Mouse (Mus musculus) CD4-positive, CD25-positive, alpha-beta regulatory T cell, adult 9 weeks (primary cell): Measurements from ENCODE around the gene Tagln3. TPM values are rescaled to one million over a fixed set of nuclear protein-coding genes. Genes with fewer than 3 reads are reported as not detected.

Experiments
- polyA plus RNA-seq: library from polyadenylated mRNA; unstranded; fragments of 100-300 nt; shearing (Covaris generic); gene quantifications from one replicate; pipeline ENCODE4 v1.2.1, GENCODE M21; 2017

The Tagln3 gene
- 0.22 TPM for polyA plus RNA-seq

GRCm38 (mm10) chr16:45724061-45724741, at the start of gene Tagln3:
Gene Tagln3, minus strand, starts transcription at chr16:45724608.

GRCm38 (mm10) chr16:45742615-45743476, 18.4 kb upstream of the Tagln3 start, which contains the start of gene Abhd10:
Gene Abhd10, minus strand, starts transcription at chr16:45742955.

GRCm38 (mm10) chr16:45693558-45693957, 30.9 kb downstream of the Tagln3 start, which contains the start of gene Tmprss7:
Gene Tmprss7, minus strand, starts transcription at chr16:45693658.

Other genes starting within 250 kb of the Tagln3 start
- 0.14 TPM for gene Gm609, start 231.6 kb downstream of the Tagln3 start, polyA plus RNA-seq
- gene Gm17783, start 192.6 kb downstream of the Tagln3 start, polyA plus RNA-seq: not detected
- not detected for gene Slc9c1, start 189.3 kb downstream of the Tagln3 start, polyA plus RNA-seq
- not detected for gene Gcsam, start 114.2 kb downstream of the Tagln3 start, polyA plus RNA-seq
- not detected for gene BC016579, start 70.5 kb downstream of the Tagln3 start, polyA plus RNA-seq
- gene Tmprss7, start 30.9 kb downstream of the Tagln3 start, polyA plus RNA-seq: not detected
- 30.0 TPM for gene Abhd10, start 18.3 kb upstream of the Tagln3 start, polyA plus RNA-seq
- gene Phldb2, start 229.0 kb upstream of the Tagln3 start, polyA plus RNA-seq: not detected